Mouse (Mus musculus): ENCODE results near the gene Syt8. TPM values are rescaled to one million over a fixed set of nuclear protein-coding genes. Genes with fewer than 3 reads are reported as not detected.
A peak's percentile ranks its signal among the peaks of the same experiment; 100 is the strongest.

Syt8 gene
- polyA plus RNA-seq, 1 experiment: not detected

GRCm38 (mm10) chr7:142388740-142389139 is 45.9 kb upstream of the Syt8 start:
- H3K4me3 ChIP-seq (ENCODE audit: low read depth, low read length): no peak overlapping the region
- TF ChIP-seq CTCF (IDR thresholded peaks at IDR 0.05; ENCODE audit: low read depth, low read length) (no peak), POLR2A (IDR thresholded peaks at IDR 0.05; ENCODE audit: insufficient read depth, low read length) (no peak), EP300 (IDR thresholded peaks at IDR 0.05; ENCODE audit: insufficient read depth, low read depth, low read length) (no peak)
- no peak overlapping the region for H3K9ac ChIP-seq (ENCODE audit: low read depth, poor library complexity, severe bottlenecking)
- no peak overlapping the region for H3K27ac ChIP-seq (ENCODE audit: insufficient read depth, low read length)
- peaks cover 20% of the 10 kb centered on the region for H3K36me3 ChIP-seq (ENCODE audit: control insufficient read depth, insufficient read depth, low read length, poor library complexity, severe bottlenecking)
- peaks cover 8% of the 10 kb centered on the region for H3K4me1 ChIP-seq (ENCODE audit: control insufficient read depth, insufficient read depth, low read length)
- H3K9me3 ChIP-seq (replicated peaks; ENCODE audit: control insufficient read depth, insufficient read depth, low read length, poor library complexity, severe bottlenecking): no peaks in the 10 kb centered on the region
- no peaks in the 10 kb centered on the region for H3K27me3 ChIP-seq (ENCODE audit: control insufficient read depth, insufficient read depth, low read length, poor library complexity, severe bottlenecking)

DNA sequence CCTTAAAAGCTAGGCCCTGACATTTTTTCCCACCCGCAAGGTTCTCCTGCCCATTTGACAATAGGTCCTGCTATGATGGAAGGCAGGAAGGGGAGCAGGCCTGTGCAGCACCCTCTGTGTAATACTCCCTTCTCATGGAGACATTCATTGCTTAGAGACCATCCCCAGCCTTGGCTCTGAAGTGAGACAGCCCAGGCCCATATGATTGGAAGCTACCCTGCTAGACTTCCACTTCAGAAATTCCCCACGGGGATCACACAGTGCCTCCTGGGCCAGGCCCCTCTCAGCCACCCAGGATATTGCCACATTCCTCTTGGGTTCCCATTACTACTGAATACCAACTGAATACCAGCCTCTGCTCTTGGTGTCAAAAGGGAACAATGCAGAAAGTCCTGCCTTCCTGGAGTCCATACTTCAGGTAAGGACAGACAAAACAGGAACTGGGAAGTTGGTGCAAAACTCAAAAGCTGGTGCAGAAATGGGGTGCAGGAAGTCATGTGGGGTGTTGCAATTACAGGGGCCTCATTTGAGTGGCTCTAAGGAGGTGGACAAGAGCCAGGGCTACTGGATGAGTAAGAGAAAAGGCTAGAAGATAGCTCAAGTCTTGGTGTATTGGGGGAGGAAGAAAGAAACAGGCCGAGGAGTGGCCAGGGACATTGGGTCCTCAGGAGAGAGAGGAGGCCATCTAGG is 44.5 kb upstream of the Syt8 start:
- Histone ChIP-seq H3K36me3 (ENCODE audit: control insufficient read depth, insufficient read depth, low read length, poor library complexity, severe bottlenecking) (peaks cover 7% of the 10 kb centered on the region), H3K9me3 (replicated peaks; ENCODE audit: control insufficient read depth, insufficient read depth, low read length, poor library complexity, severe bottlenecking) (no peaks in the 10 kb centered on the region), H3K27ac (ENCODE audit: insufficient read depth, low read length) (no peak overlapping the region), H3K27me3 (ENCODE audit: control insufficient read depth, insufficient read depth, low read length, poor library complexity, severe bottlenecking) (no peaks in the 10 kb centered on the region), H3K4me1 (ENCODE audit: control insufficient read depth, insufficient read depth, low read length) (peaks cover 8% of the 10 kb centered on the region), H3K4me3 (ENCODE audit: low read depth, low read length) (no peak overlapping the region), H3K9ac (ENCODE audit: low read depth, poor library complexity, severe bottlenecking) (no peak overlapping the region)
- TF ChIP-seq POLR2A (IDR thresholded peaks at IDR 0.05; ENCODE audit: insufficient read depth, low read length) (no peak), CTCF (IDR thresholded peaks at IDR 0.05; ENCODE audit: low read depth, low read length) (no peak), EP300 (IDR thresholded peaks at IDR 0.05; ENCODE audit: insufficient read depth, low read depth, low read length) (no peak)

DNA sequence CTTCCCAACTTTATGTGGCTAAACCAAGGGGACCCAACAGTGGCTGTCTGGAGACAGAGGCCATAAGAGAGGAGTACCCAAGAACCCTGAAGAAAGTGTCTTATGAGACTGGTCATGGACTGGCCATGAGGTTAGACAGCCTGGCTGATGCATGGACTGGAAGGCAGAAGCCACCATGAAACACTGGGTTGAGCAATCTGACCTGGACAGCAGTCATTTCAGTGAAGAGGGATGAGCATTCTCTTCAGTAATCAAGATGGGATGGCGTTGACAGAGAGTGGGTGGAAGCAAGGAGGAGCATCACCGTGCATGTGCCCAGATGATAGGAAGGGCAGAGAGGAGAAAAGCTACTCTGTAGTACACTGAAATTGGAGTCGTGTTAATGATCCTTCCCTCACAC is 43.5 kb upstream of the Syt8 start:
- TF ChIP-seq POLR2A (IDR thresholded peaks at IDR 0.05; ENCODE audit: insufficient read depth, low read length): no peak
- no peak for TF ChIP-seq EP300 (IDR thresholded peaks at IDR 0.05; ENCODE audit: insufficient read depth, low read depth, low read length)
- TF ChIP-seq CTCF (IDR thresholded peaks at IDR 0.05; ENCODE audit: low read depth, low read length): no peak
- H3K4me1 ChIP-seq (ENCODE audit: control insufficient read depth, insufficient read depth, low read length): peaks cover 8% of the 10 kb centered on the region
- H3K27me3 ChIP-seq (ENCODE audit: control insufficient read depth, insufficient read depth, low read length, poor library complexity, severe bottlenecking): no peaks in the 10 kb centered on the region
- no peak overlapping the region for H3K27ac ChIP-seq (ENCODE audit: insufficient read depth, low read length)
- no peak overlapping the region for H3K4me3 ChIP-seq (ENCODE audit: low read depth, low read length)
- H3K9ac ChIP-seq (ENCODE audit: low read depth, poor library complexity, severe bottlenecking): no peak overlapping the region
- no peaks in the 10 kb centered on the region for H3K9me3 ChIP-seq (replicated peaks; ENCODE audit: control insufficient read depth, insufficient read depth, low read length, poor library complexity, severe bottlenecking)
- H3K36me3 ChIP-seq (ENCODE audit: control insufficient read depth, insufficient read depth, low read length, poor library complexity, severe bottlenecking): no peaks in the 10 kb centered on the region

DNA sequence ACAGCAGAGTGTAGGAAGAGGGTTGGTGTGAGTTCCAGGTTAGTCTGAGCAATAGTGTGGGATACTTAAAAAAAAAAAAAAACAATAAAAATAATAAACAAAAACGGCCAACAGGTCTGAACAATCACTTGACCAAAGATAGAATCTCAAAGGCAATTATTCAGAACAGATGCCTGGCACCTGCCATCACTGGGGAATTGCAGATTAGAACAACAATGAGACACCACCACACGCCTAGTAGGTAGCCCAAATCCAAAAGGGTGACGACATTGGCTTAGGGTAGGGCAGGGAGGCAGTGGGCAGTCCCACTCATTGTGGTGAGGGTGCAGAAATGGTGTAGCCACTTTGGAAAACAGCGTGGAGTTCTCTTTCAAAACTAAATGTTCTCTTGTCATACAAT is 43.0 kb upstream of the Syt8 start:
- no peak overlapping the region for H3K4me3 ChIP-seq (ENCODE audit: low read depth, low read length)
- no peak overlapping the region for H3K27ac ChIP-seq (ENCODE audit: insufficient read depth, low read length)
- no peaks in the 10 kb centered on the region for H3K9me3 ChIP-seq (replicated peaks; ENCODE audit: control insufficient read depth, insufficient read depth, low read length, poor library complexity, severe bottlenecking)
- TF ChIP-seq CTCF (IDR thresholded peaks at IDR 0.05; ENCODE audit: low read depth, low read length) (no peak), POLR2A (IDR thresholded peaks at IDR 0.05; ENCODE audit: insufficient read depth, low read length) (no peak), EP300 (IDR thresholded peaks at IDR 0.05; ENCODE audit: insufficient read depth, low read depth, low read length) (no peak)
- no peaks in the 10 kb centered on the region for H3K36me3 ChIP-seq (ENCODE audit: control insufficient read depth, insufficient read depth, low read length, poor library complexity, severe bottlenecking)
- peaks cover 8% of the 10 kb centered on the region for H3K4me1 ChIP-seq (ENCODE audit: control insufficient read depth, insufficient read depth, low read length)
- H3K9ac ChIP-seq (ENCODE audit: low read depth, poor library complexity, severe bottlenecking): no peak overlapping the region
- no peaks in the 10 kb centered on the region for H3K27me3 ChIP-seq (ENCODE audit: control insufficient read depth, insufficient read depth, low read length, poor library complexity, severe bottlenecking)

- TF ChIP-seq POLR2A (IDR thresholded peaks at IDR 0.05; ENCODE audit: insufficient read depth, low read length) (no peak), EP300 (IDR thresholded peaks at IDR 0.05; ENCODE audit: insufficient read depth, low read depth, low read length) (peak; percentile 88)
- no peaks in the 10 kb centered on the region for H3K27me3 ChIP-seq (ENCODE audit: control insufficient read depth, insufficient read depth, low read length, poor library complexity, severe bottlenecking)
These were observed 41.5 kb upstream of the Syt8 start for GRCm38 (mm10) chr7:142393191-142393590.

GRCm38 (mm10) chr7:142394261-142395190 is 40.1 kb upstream of the Syt8 start:
- no peaks in the 10 kb centered on the region for H3K36me3 ChIP-seq (ENCODE audit: control insufficient read depth, insufficient read depth, low read length, poor library complexity, severe bottlenecking)
- TF ChIP-seq CTCF (IDR thresholded peaks at IDR 0.05; ENCODE audit: low read depth, low read length): no peak
- no peak for TF ChIP-seq POLR2A (IDR thresholded peaks at IDR 0.05; ENCODE audit: insufficient read depth, low read length)
- no peak for TF ChIP-seq EP300 (IDR thresholded peaks at IDR 0.05; ENCODE audit: insufficient read depth, low read depth, low read length)
- H3K4me3 ChIP-seq (ENCODE audit: low read depth, low read length): no peak overlapping the region

More at GRCm38 (mm10) chr7:142393191-142393590, 41.5 kb upstream of the Syt8 start:
- no peaks in the 10 kb centered on the region for H3K9me3 ChIP-seq (replicated peaks; ENCODE audit: control insufficient read depth, insufficient read depth, low read length, poor library complexity, severe bottlenecking)
- no peak overlapping the region for H3K4me3 ChIP-seq (ENCODE audit: low read depth, low read length)
- no peak overlapping the region for H3K9ac ChIP-seq (ENCODE audit: low read depth, poor library complexity, severe bottlenecking)
- H3K4me1 ChIP-seq (ENCODE audit: control insufficient read depth, insufficient read depth, low read length): peaks cover 8% of the 10 kb centered on the region
- H3K27ac ChIP-seq (ENCODE audit: insufficient read depth, low read length): no peak overlapping the region; the same call in 1 of the 2 replicates
- no peaks in the 10 kb centered on the region for H3K36me3 ChIP-seq (ENCODE audit: control insufficient read depth, insufficient read depth, low read length, poor library complexity, severe bottlenecking)

More at GRCm38 (mm10) chr7:142394261-142395190, 40.1 kb upstream of the Syt8 start:
- Histone ChIP-seq H3K27me3 (ENCODE audit: control insufficient read depth, insufficient read depth, low read length, poor library complexity, severe bottlenecking) (no peaks in the 10 kb centered on the region), H3K9ac (ENCODE audit: low read depth, poor library complexity, severe bottlenecking) (no peak overlapping the region), H3K9me3 (replicated peaks; ENCODE audit: control insufficient read depth, insufficient read depth, low read length, poor library complexity, severe bottlenecking) (no peaks in the 10 kb centered on the region), H3K4me1 (ENCODE audit: control insufficient read depth, insufficient read depth, low read length) (peaks cover 8% of the 10 kb centered on the region), H3K27ac (ENCODE audit: insufficient read depth, low read length) (no peak overlapping the region)

Data from ES-Bruce4 (cell line).